In genomic region chrX:36971156-36971555, GRCm38 (mm10) we compare ENCODE assay signal across 17 mouse cellular contexts.
"Had no signal": no experiment of that assay in that cellular context is flagged by ENCODE, and none has a peak within 500 bp of the region (broad histone marks: within the 10 kb centered on the region; RNA-seq: fewer than 3 reads in every experiment).

No protein-coding gene starts in this region.

- H3K4me3 ChIP-seq: left cerebral cortex, adult 2 months; liver, embryonic 13.5 days; midbrain, embryonic 12.5 days; midbrain, embryonic 15.5 days; neural tube, embryonic 13.5 days had no signal

- H3K27ac ChIP-seq: kidney, postnatal 0 days; left cerebral cortex, adult 2 months; liver, embryonic 13.5 days; midbrain, embryonic 12.5 days; midbrain, embryonic 15.5 days; neural tube, embryonic 13.5 days; stomach, postnatal 0 days had no signal

- H3K4me1 ChIP-seq: liver, embryonic 13.5 days; midbrain, embryonic 12.5 days; midbrain, embryonic 15.5 days; neural tube, embryonic 13.5 days had no signal

- H3K36me3 ChIP-seq: liver, embryonic 13.5 days; midbrain, embryonic 15.5 days had no signal

- H3K4me2 ChIP-seq: liver, embryonic 13.5 days; midbrain, embryonic 12.5 days; midbrain, embryonic 15.5 days; neural tube, embryonic 13.5 days had no signal

- H3K9ac ChIP-seq: liver, embryonic 13.5 days; midbrain, embryonic 12.5 days; midbrain, embryonic 15.5 days; neural tube, embryonic 13.5 days had no signal

- ATAC-seq: midbrain, embryonic 15.5 days had no signal

- H3K9me3 ChIP-seq: liver, embryonic 13.5 days; midbrain, embryonic 12.5 days; midbrain, embryonic 15.5 days; neural tube, embryonic 13.5 days had no signal

- H3K27me3 ChIP-seq: liver, embryonic 13.5 days; midbrain, embryonic 12.5 days; midbrain, embryonic 15.5 days; neural tube, embryonic 13.5 days had no signal

- DNase-seq: kidney, postnatal 25 days; layer of hippocampus, postnatal 36 days; liver, embryonic 13.5 days; lung, adult 2 months; lung, postnatal 14 days; lung, postnatal 4 days; retina, postnatal 1 day; right cerebral cortex, postnatal 25 days; thymus, adult 2 months; thymus, postnatal 14 days; thymus, postnatal 4 days had no signal
